Mouse (Mus musculus) limb, embryonic 14.5 days (tissue): ENCODE results near the gene Ap3b1. TPM values are rescaled to one million over a fixed set of nuclear protein-coding genes. Genes with fewer than 3 reads are reported as not detected.
A peak's percentile ranks its signal among the peaks of the same experiment; 100 is the strongest.

Source experiments
- ATAC-seq: fragments of 200-750 bp; cut with Nextera tagmentation; 2 replicates; pipeline ENCODE4 v1.8.0; 2017; ENCODE audit warnings: low read depth, moderate number of reproducible peaks, moderate TSS enrichment; ENCODE audit not compliant: low FRiP score
- DNase-seq: peaks from one replicate; pipeline ENCODE4 v3.0.0-alpha.2; 2015; ENCODE audit warnings: low spot score
- H3K27ac ChIP-seq: fragments of 300-500 bp; sonication (generic); replicated peaks from 2 replicates; pipeline ENCODE4 v1.5.1; 2014; ENCODE audit warnings: low read depth, mild to moderate bottlenecking, low read length, moderate library complexity, mixed read lengths
- H3K27me3 ChIP-seq: fragments of 300-500 bp; sonication (generic); 2 replicates; pipeline ENCODE4 v1.6.1; 2014; ENCODE audit warnings: low read length, mixed read lengths; ENCODE audit not compliant: control insufficient read depth, insufficient read depth
- H3K36me3 ChIP-seq: fragments of 300-500 bp; sonication (generic); 2 replicates; pipeline ENCODE4 v1.6.1; 2014; ENCODE audit warnings: mild to moderate bottlenecking, low read length, moderate library complexity, mixed read lengths; ENCODE audit not compliant: control insufficient read depth, insufficient read depth
- H3K4me1 ChIP-seq: fragments of 300-500 bp; sonication (generic); 2 replicates; pipeline ENCODE4 v1.6.1; 2014; ENCODE audit warnings: antibody characterized with exemption, low read length, mixed read lengths; ENCODE audit not compliant: control insufficient read depth, insufficient read depth
- H3K4me2 ChIP-seq: fragments of 300-500 bp; sonication (generic); replicated peaks from 2 replicates; pipeline ENCODE4 v1.6.1; 2014; ENCODE audit warnings: low read depth, mild to moderate bottlenecking, low read length, moderate library complexity; ENCODE audit not compliant: severe bottlenecking
- H3K4me3 ChIP-seq: fragments of 300-500 bp; sonication (generic); replicated peaks from 2 replicates; pipeline ENCODE4 v1.5.1; 2014; ENCODE audit warnings: low read length
- H3K9ac ChIP-seq: fragments of 300-500 bp; sonication (generic); 2 replicates; pipeline ENCODE4 v1.6.1; 2014; ENCODE audit warnings: mild to moderate bottlenecking, low read depth, low read length, moderate library complexity; ENCODE audit not compliant: severe bottlenecking
- H3K9me3 ChIP-seq: fragments of 300-500 bp; sonication (generic); 2 replicates; pipeline ENCODE4 v1.6.1; 2016; ENCODE audit warnings: low read length; ENCODE audit not compliant: control insufficient read depth
- POLR2A ChIP-seq: fragments of 200-500 bp; IDR thresholded peaks from 2 replicates; pipeline ENCODE4 v1.8.0; 2012; ENCODE audit warnings: inconsistent platforms, mild to moderate bottlenecking, moderate library complexity, borderline replicate concordance; ENCODE audit not compliant: insufficient read depth, insufficient read length; ENCODE audit errors: extremely low read depth
- WGBS: fragments of 180-500 bp; shearing (Covaris S2); extraction: QIAGEN DNeasy Blood & Tissue Kit; methylation state at CpG from one replicate; pipeline ENCODE4 v1.1.7; 2014; 5-methylcytosine and 5-hydroxymethylcytosine counted together
- polyA plus RNA-seq, 2 experiments: library from polyadenylated mRNA; depleted of rRNA in 1 of 2; stranded (reverse) in 1 of 2; unstranded in 1 of 2; fragments of >200 nt; fragmentation: Nextera tagmentation in 1 of 2; extraction: Ambion mirVana in 1 of 2; gene quantifications; 2 replicates each; pipeline versions ENCODE4 v1.2.1 to v1.2.3; 2012 to 2014

Gene Ap3b1
- polyA plus RNA-seq, 2 experiments, result 41.6 to 54.5 TPM

DNA sequence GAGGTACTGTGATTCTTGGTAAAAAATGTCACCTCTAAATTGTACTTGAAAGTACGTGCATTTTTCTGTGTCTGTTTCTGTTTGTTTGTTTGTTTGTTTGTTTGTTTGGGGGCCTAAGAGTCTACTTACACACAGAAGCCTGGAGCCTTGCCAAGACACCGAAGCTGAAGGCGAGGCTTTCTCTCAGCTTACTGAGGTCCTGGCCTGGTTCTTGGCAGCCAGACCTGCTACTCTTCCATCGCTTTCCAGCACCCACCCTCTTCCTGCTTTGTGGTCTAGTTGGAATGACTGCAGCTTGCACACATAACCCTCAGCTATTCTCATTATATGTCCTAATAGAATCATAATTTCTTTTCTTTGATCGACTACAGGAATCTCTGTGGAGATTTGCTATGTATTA, 80.6 kb downstream of the Ap3b1 start:
- TF ChIP-seq POLR2A, result no peak
- no peak overlapping the region for H3K4me3 ChIP-seq

GRCm38 (mm10) chr13:94441199-94441598, 82.4 kb downstream of the Ap3b1 start:
- H3K36me3 ChIP-seq, result peaks cover 10% of the 10 kb centered on the region
- no peaks in the 10 kb centered on the region for H3K4me1 ChIP-seq
- TF ChIP-seq POLR2A, result no peak
- DNase-seq (no peak), ATAC-seq (no peak)
- no peak overlapping the region for H3K27ac ChIP-seq
- no peak overlapping the region for H3K4me3 ChIP-seq
- 68% methylated on average over 4 of the region's 4 CpGs for WGBS
- H3K27me3 ChIP-seq, result no peaks in the 10 kb centered on the region
- H3K9ac ChIP-seq, result no peak overlapping the region
- no peak overlapping the region for H3K4me2 ChIP-seq
- no peaks in the 10 kb centered on the region for H3K9me3 ChIP-seq

More for the DNA sequence above, 80.6 kb downstream of the Ap3b1 start:
- H3K4me1 ChIP-seq, result no peaks in the 10 kb centered on the region
- H3K27ac ChIP-seq, result no peak overlapping the region
- no peak overlapping the region for H3K9ac ChIP-seq
- 58% methylated on average over 5 of the region's 5 CpGs for WGBS
- H3K27me3 ChIP-seq, result no peaks in the 10 kb centered on the region
- peaks cover 10% of the 10 kb centered on the region for H3K36me3 ChIP-seq
- H3K9me3 ChIP-seq, result no peaks in the 10 kb centered on the region
- ATAC-seq, result no peak
- DNase-seq, result peak; percentile 25
- H3K4me2 ChIP-seq, result no peak overlapping the region

DNA sequence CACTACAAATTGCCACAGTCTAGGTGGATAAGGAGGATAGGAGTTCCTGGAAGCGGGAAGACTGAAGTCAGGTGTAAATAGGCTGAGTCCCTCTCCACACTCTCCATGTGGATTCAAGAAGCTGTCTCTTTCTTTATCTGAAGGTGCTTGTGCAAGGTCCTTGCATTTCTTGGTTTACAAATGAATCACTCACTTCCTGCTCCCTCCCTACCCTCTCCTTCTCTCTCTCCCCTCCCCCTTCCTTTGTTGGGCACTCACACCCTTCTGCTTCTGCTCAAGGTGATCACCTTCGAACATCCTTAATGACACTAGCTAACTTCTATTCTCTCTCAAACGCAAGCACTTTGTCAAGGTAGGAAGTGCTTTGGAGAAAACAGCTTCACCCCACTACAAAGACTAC, 84.7 kb downstream of the Ap3b1 start:
- Histone ChIP-seq H3K9me3 (no peaks in the 10 kb centered on the region), H3K36me3 (peaks cover 16% of the 10 kb centered on the region), H3K27ac (no peak overlapping the region), H3K4me3 (no peak overlapping the region), H3K27me3 (no peaks in the 10 kb centered on the region), H3K9ac (no peak overlapping the region), H3K4me1 (no peaks in the 10 kb centered on the region), H3K4me2 (no peak overlapping the region)
- WGBS, result 66% methylated on average over 3 of the region's 3 CpGs
- ATAC-seq, result no peak
- no peak for TF ChIP-seq POLR2A
- no peak for DNase-seq

- no peak for ATAC-seq
- H3K9me3 ChIP-seq, result no peaks in the 10 kb centered on the region
- no peaks in the 10 kb centered on the region for H3K27me3 ChIP-seq
- no peak for DNase-seq
- H3K4me3 ChIP-seq, result no peak overlapping the region
- peaks cover 25% of the 10 kb centered on the region for H3K36me3 ChIP-seq
- H3K4me2 ChIP-seq, result no peak overlapping the region
- TF ChIP-seq POLR2A, result no peak
- no peaks in the 10 kb centered on the region for H3K4me1 ChIP-seq
- no peak overlapping the region for H3K9ac ChIP-seq
- H3K27ac ChIP-seq, result no peak overlapping the region
- WGBS, result 91% methylated on average over 5 of the region's 5 CpGs
These were observed 86.3 kb downstream of the Ap3b1 start for GRCm38 (mm10) chr13:94445103-94445502.

DNA sequence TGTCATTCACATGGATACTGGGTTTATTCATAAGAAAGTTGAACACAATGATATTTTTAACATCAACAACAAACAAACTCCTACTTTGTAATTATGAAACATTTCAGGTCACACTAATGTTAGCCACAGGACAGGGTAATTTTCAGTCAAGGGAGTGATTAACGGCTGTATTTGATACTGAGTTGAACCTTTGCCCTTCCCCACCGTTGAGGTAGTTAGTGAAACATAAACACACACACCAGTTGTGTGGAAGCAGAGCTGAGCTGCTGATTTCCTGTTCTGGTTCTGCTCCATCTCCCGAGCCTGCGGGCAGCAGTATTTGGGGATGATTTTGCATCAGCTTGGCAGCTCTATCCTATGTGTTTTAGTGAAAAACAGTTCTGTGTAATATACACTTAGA, 88.2 kb downstream of the Ap3b1 start:
- Histone ChIP-seq H3K27me3 (no peaks in the 10 kb centered on the region), H3K4me2 (no peak overlapping the region), H3K4me1 (no peaks in the 10 kb centered on the region), H3K9me3 (no peaks in the 10 kb centered on the region), H3K36me3 (peaks cover 19% of the 10 kb centered on the region), H3K27ac (no peak overlapping the region), H3K9ac (no peak overlapping the region), H3K4me3 (no peak overlapping the region)
- WGBS, result 24% methylated on average over 4 of the region's 4 CpGs
- TF ChIP-seq POLR2A, result no peak
- ATAC-seq (no peak), DNase-seq (no peak)

GRCm38 (mm10) chr13:94449593-94449992, 90.8 kb downstream of the Ap3b1 start:
- Histone ChIP-seq H3K27ac (no peak overlapping the region), H3K9me3 (no peaks in the 10 kb centered on the region), H3K9ac (no peak overlapping the region), H3K4me2 (no peak overlapping the region), H3K36me3 (peaks cover 25% of the 10 kb centered on the region), H3K27me3 (no peaks in the 10 kb centered on the region), H3K4me1 (no peaks in the 10 kb centered on the region), H3K4me3 (no peak overlapping the region)
- no peak for TF ChIP-seq POLR2A
- no peak for DNase-seq
- WGBS, result 78% methylated on average over 7 of the region's 7 CpGs
- ATAC-seq, result no peak
